Mouse (Mus musculus) liver, embryonic 14.5 days (tissue): ENCODE measurements around the gene Gm16181. TPM values are rescaled to one million over a fixed set of nuclear protein-coding genes. Genes with fewer than 3 reads are reported as not detected.

Source experiments
- ATAC-seq: fragments of 200-750 bp; cut with Nextera tagmentation; 2 replicates; pipeline ENCODE4 v1.8.0; 2017; ENCODE audit warnings: moderate number of reproducible peaks, mild to moderate bottlenecking, moderate library complexity; ENCODE audit not compliant: insufficient read depth
- DNase-seq, 3 experiments: peaks; one replicate each; pipeline ENCODE4 v3.0.0-alpha.2; 2012 to 2013; ENCODE audit warnings: low read depth in 3 of 3, low spot score in 3 of 3
- H3K27ac ChIP-seq: fragments of 300-500 bp; sonication (generic); 2 replicates; pipeline ENCODE4 v1.5.1; 2014; ENCODE audit warnings: moderate library complexity, mild to moderate bottlenecking, control low read depth, inconsistent platforms
- H3K27me3 ChIP-seq: fragments of 300-500 bp; sonication (generic); 2 replicates; pipeline ENCODE4 v1.6.1; 2014; ENCODE audit warnings: mild to moderate bottlenecking, low read length, moderate library complexity; ENCODE audit not compliant: control insufficient read depth, insufficient read depth
- H3K36me3 ChIP-seq: fragments of 300-500 bp; sonication (generic); replicated peaks from 2 replicates; pipeline ENCODE4 v1.6.1; 2014; ENCODE audit warnings: low read depth; ENCODE audit not compliant: control insufficient read depth, insufficient read depth
- H3K4me1 ChIP-seq, 2 experiments: fragments of 200-500 bp in 1 of 2; fragments of 300-500 bp in 1 of 2; sonication (generic) in 1 of 2; replicated peaks; 2 replicates each; pipeline ENCODE4 v1.6.1; 2012 to 2014; ENCODE audit warnings: antibody characterized with exemption in 1 of 2, inconsistent platforms in 1 of 2, low read length in 1 of 2; ENCODE audit not compliant: control insufficient read depth in 2 of 2, insufficient read depth in 2 of 2
- H3K4me2 ChIP-seq: fragments of 300-500 bp; sonication (generic); 2 replicates; pipeline ENCODE4 v1.6.1; 2014; ENCODE audit warnings: low read depth, mild to moderate bottlenecking, control low read depth, moderate library complexity
- H3K4me3 ChIP-seq, 2 experiments: fragments of 200-500 bp in 1 of 2; fragments of 300-500 bp in 1 of 2; sonication (generic) in 1 of 2; 2 replicates each; pipeline ENCODE4 v1.5.1; 2012 to 2014; ENCODE audit warnings: low read depth in 2 of 2, low read length in 2 of 2, mild to moderate bottlenecking in 2 of 2, control low read depth in 1 of 2, inconsistent platforms in 1 of 2, moderate library complexity in 1 of 2; ENCODE audit not compliant: insufficient read depth in 1 of 2
- H3K9ac ChIP-seq: fragments of 300-500 bp; sonication (generic); replicated peaks from 2 replicates; pipeline ENCODE4 v1.6.1; 2014; ENCODE audit warnings: mild to moderate bottlenecking, control low read depth, moderate library complexity
- H3K9me3 ChIP-seq: fragments of 300-500 bp; sonication (generic); 2 replicates; pipeline ENCODE4 v1.6.1; 2016; ENCODE audit warnings: low read length, mixed read lengths; ENCODE audit not compliant: control insufficient read depth
- CTCF ChIP-seq: IDR thresholded peaks from 2 replicates; pipeline ENCODE4 v1.5.1; 2016; ENCODE audit warnings: antibody characterized with exemption, low read depth, control low read depth
- EP300 ChIP-seq: IDR thresholded peaks from 2 replicates; pipeline ENCODE4 v1.6.1; 2016; ENCODE audit warnings: antibody characterized with exemption, low read depth
- WGBS: fragments of 180-500 bp; shearing (Covaris S2); extraction: QIAGEN DNeasy Blood & Tissue Kit; methylation state at CpG from one replicate; pipeline ENCODE4 v1.1.7; 2014; ENCODE audit not compliant: insufficient replicate concordance; 5-methylcytosine and 5-hydroxymethylcytosine counted together
- polyA plus RNA-seq, 2 experiments: library from polyadenylated mRNA; depleted of rRNA in 1 of 2; stranded (reverse) in 1 of 2; unstranded in 1 of 2; fragments of >200 nt; fragmentation: Nextera tagmentation in 1 of 2; extraction: Ambion mirVana in 1 of 2; gene quantifications; 2 replicates each; pipeline versions ENCODE4 v1.2.1 to v1.2.3; 2012 to 2014

Gm16181 gene
- polyA plus RNA-seq, 2 experiments: 0.21 TPM; not detected in 1

- DNase-seq (no peak), ATAC-seq (no peak)
- Histone ChIP-seq H3K36me3 (no peaks in the 10 kb centered on the region; the same call in 1 of the 2 replicates), H3K9me3 (no peaks in the 10 kb centered on the region), H3K4me2 (no peak overlapping the region), H3K27ac (no peak overlapping the region), H3K4me1 (peaks cover 0 to 9% of the 10 kb centered on the region in 2 experiments; a peak in 1 of 4 replicates), H3K4me3 (no peak overlapping the region), H3K27me3 (no peaks in the 10 kb centered on the region), H3K9ac (no peak overlapping the region)
- 16% methylated on average over 6 of the region's 6 CpGs for WGBS
- TF ChIP-seq CTCF (no peak), EP300 (no peak)
Observed at GRCm38 (mm10) chr17:35219601-35220041, 1.0 kb upstream of the Gm16181 start.

GRCm38 (mm10) chr17:35222299-35222698 lies 1.7 kb downstream of the Gm16181 start:
- WGBS: 39% methylated on average over 6 of the region's 6 CpGs

GRCm38 (mm10) chr17:35224641-35225040 lies 4.0 kb downstream of the Gm16181 start:
- H3K36me3 ChIP-seq: peaks cover 6% of the 10 kb centered on the region
- WGBS: 80% methylated on average over 4 of the region's 4 CpGs

More at GRCm38 (mm10) chr17:35222299-35222698, 1.7 kb downstream of the Gm16181 start:
- ATAC-seq (no peak), DNase-seq (no peak)
- no peaks in the 10 kb centered on the region; the same call in 1 of the 2 replicates for H3K36me3 ChIP-seq
- TF ChIP-seq EP300 (no peak), CTCF (no peak)
- H3K4me3 ChIP-seq: no peak overlapping the region
- H3K27me3 ChIP-seq: no peaks in the 10 kb centered on the region
- peaks cover 0 to 9% of the 10 kb centered on the region in 2 experiments; a peak in 1 of 4 replicates for H3K4me1 ChIP-seq
- no peak overlapping the region for H3K9ac ChIP-seq
- H3K9me3 ChIP-seq: no peaks in the 10 kb centered on the region
- H3K4me2 ChIP-seq: no peak overlapping the region
- H3K27ac ChIP-seq: no peak overlapping the region

GRCm38 (mm10) chr17:35225456-35225855 lies 4.8 kb downstream of the Gm16181 start:
- no peaks in the 10 kb centered on the region for H3K4me1 ChIP-seq
- DNase-seq (no peak), ATAC-seq (no peak)
- no peaks in the 10 kb centered on the region for H3K27me3 ChIP-seq
- TF ChIP-seq CTCF: no peak
- TF ChIP-seq EP300: no peak
- no peak overlapping the region for H3K4me3 ChIP-seq
- peaks cover 9% of the 10 kb centered on the region for H3K36me3 ChIP-seq
- WGBS: 83% methylated on average over 5 of the region's 5 CpGs
- H3K27ac ChIP-seq: no peak overlapping the region
- H3K9ac ChIP-seq: no peak overlapping the region
- H3K9me3 ChIP-seq: no peaks in the 10 kb centered on the region
- H3K4me2 ChIP-seq: no peak overlapping the region

More at GRCm38 (mm10) chr17:35224641-35225040, 4.0 kb downstream of the Gm16181 start:
- TF ChIP-seq EP300 (no peak), CTCF (no peak)
- no peak overlapping the region for H3K9ac ChIP-seq
- no peak overlapping the region for H3K4me2 ChIP-seq
- H3K4me3 ChIP-seq: no peak overlapping the region
- no peak for ATAC-seq
- 0 out of 4 replicates have a peak, but pooled peaks cover 0 to 3% of the 10 kb centered on the region in 2 experiments for H3K4me1 ChIP-seq
- H3K27ac ChIP-seq: no peak overlapping the region
- no peak for DNase-seq
- no peaks in the 10 kb centered on the region for H3K27me3 ChIP-seq
- no peaks in the 10 kb centered on the region for H3K9me3 ChIP-seq

GRCm38 (mm10) chr17:35226561-35227046 lies 6.0 kb downstream of the Gm16181 start:
- H3K9ac ChIP-seq: no peak overlapping the region
- DNase-seq: no peak

More at GRCm38 (mm10) chr17:35226561-35227046, 6.0 kb downstream of the Gm16181 start:
- TF ChIP-seq EP300 (no peak), CTCF (no peak)
- Histone ChIP-seq H3K4me2 (no peak overlapping the region), H3K36me3 (peaks cover 14% of the 10 kb centered on the region), H3K27me3 (no peaks in the 10 kb centered on the region), H3K9me3 (no peaks in the 10 kb centered on the region), H3K4me3 (no peak overlapping the region), H3K4me1 (no peaks in the 10 kb centered on the region), H3K27ac (no peak overlapping the region)
- no peak for ATAC-seq
- WGBS: 63% methylated on average over 14 of the region's 14 CpGs
